Mouse (Mus musculus): ENCODE results near the gene Wdr95. TPM values are rescaled to one million over a fixed set of nuclear protein-coding genes. Genes with fewer than 3 reads are reported as not detected.

Gene Wdr95
- not detected in 2 replicates for polyA plus RNA-seq (2014; fragmentation: Nextera tagmentation; extraction: Ambion mirVana)

GRCm38 (mm10) chr5:149527999-149528729 lies at the start of gene Wdr95:
Gene Wdr95, plus strand, starts transcription at chr5:149528679.
- H3K27me3 ChIP-seq (ENCODE audit: control insufficient read depth, insufficient read depth, low read length), result no peaks in the 10 kb centered on the region
- H3K36me3 ChIP-seq (ENCODE audit: control insufficient read depth, insufficient read depth, low read length), result no peaks in the 10 kb centered on the region
- H3K9ac ChIP-seq (replicated peaks; ENCODE audit: low read depth, low read length), result no peak within 1 kb of the TSS
- H3K4me1 ChIP-seq (ENCODE audit: control insufficient read depth, insufficient read depth, low read length), result peaks cover 6% of the 10 kb centered on the region; the same call in 1 of the 2 replicates
- no peak within 1 kb of the TSS for H3K4me3 ChIP-seq (ENCODE audit: low read depth, low read length)
- 0 out of 2 replicates have a peak within 1 kb of the TSS, but pooled peaks have one; percentile 20 for H3K4me2 ChIP-seq (replicated peaks; ENCODE audit: low read depth, low read length)
- ATAC-seq (ENCODE audit: insufficient number of reproducible peaks, insufficient read depth, low FRiP score, low read depth), result 0 out of 2 replicates have a peak, but pooled peaks have one; percentile 21
- H3K27ac ChIP-seq (ENCODE audit: low read length), result no peak within 1 kb of the TSS
- 24% methylated on average over 29 of the region's 29 CpGs for WGBS
- no peaks in the 10 kb centered on the region for H3K9me3 ChIP-seq (ENCODE audit: control insufficient read depth, low read depth, low read length)

GRCm38 (mm10) chr5:149481920-149482319 lies 46.6 kb upstream of the Wdr95 start:
- no peak overlapping the region for H3K4me3 ChIP-seq (ENCODE audit: low read depth, low read length)
- H3K4me1 ChIP-seq (ENCODE audit: control insufficient read depth, insufficient read depth, low read length), result no peaks in the 10 kb centered on the region
- H3K36me3 ChIP-seq (ENCODE audit: control insufficient read depth, insufficient read depth, low read length), result no peaks in the 10 kb centered on the region
- no peaks in the 10 kb centered on the region; the same call in 1 of the 2 replicates for H3K9me3 ChIP-seq (ENCODE audit: control insufficient read depth, low read depth, low read length)
- H3K9ac ChIP-seq (replicated peaks; ENCODE audit: low read depth, low read length), result no peak overlapping the region
- no peaks in the 10 kb centered on the region for H3K27me3 ChIP-seq (ENCODE audit: control insufficient read depth, insufficient read depth, low read length)
- H3K4me2 ChIP-seq (replicated peaks; ENCODE audit: low read depth, low read length), result no peak overlapping the region
- ATAC-seq (ENCODE audit: insufficient number of reproducible peaks, insufficient read depth, low FRiP score, low read depth), result no peak
- H3K27ac ChIP-seq (ENCODE audit: low read length), result no peak overlapping the region
- WGBS, result 87% methylated on average over 7 of the region's 7 CpGs

GRCm38 (mm10) chr5:149483321-149484052 lies 45.0 kb upstream of the Wdr95 start:
- no peaks in the 10 kb centered on the region for H3K36me3 ChIP-seq (ENCODE audit: control insufficient read depth, insufficient read depth, low read length)
- WGBS, result 65% methylated on average over 12 of the region's 12 CpGs
- H3K4me2 ChIP-seq (replicated peaks; ENCODE audit: low read depth, low read length), result no peak overlapping the region
- H3K27ac ChIP-seq (ENCODE audit: low read length), result no peak overlapping the region
- no peaks in the 10 kb centered on the region for H3K27me3 ChIP-seq (ENCODE audit: control insufficient read depth, insufficient read depth, low read length)
- no peaks in the 10 kb centered on the region; the same call in 1 of the 2 replicates for H3K9me3 ChIP-seq (ENCODE audit: control insufficient read depth, low read depth, low read length)
- no peak overlapping the region for H3K4me3 ChIP-seq (ENCODE audit: low read depth, low read length)
- ATAC-seq (ENCODE audit: insufficient number of reproducible peaks, insufficient read depth, low FRiP score, low read depth), result no peak
- no peaks in the 10 kb centered on the region for H3K4me1 ChIP-seq (ENCODE audit: control insufficient read depth, insufficient read depth, low read length)
- no peak overlapping the region for H3K9ac ChIP-seq (replicated peaks; ENCODE audit: low read depth, low read length)

GRCm38 (mm10) chr5:149484270-149484669 lies 44.2 kb upstream of the Wdr95 start:
- Histone ChIP-seq H3K9ac (replicated peaks; ENCODE audit: low read depth, low read length) (no peak overlapping the region), H3K4me2 (replicated peaks; ENCODE audit: low read depth, low read length) (no peak overlapping the region), H3K27ac (ENCODE audit: low read length) (no peak overlapping the region), H3K27me3 (ENCODE audit: control insufficient read depth, insufficient read depth, low read length) (no peaks in the 10 kb centered on the region), H3K36me3 (ENCODE audit: control insufficient read depth, insufficient read depth, low read length) (no peaks in the 10 kb centered on the region), H3K4me1 (ENCODE audit: control insufficient read depth, insufficient read depth, low read length) (no peaks in the 10 kb centered on the region), H3K4me3 (ENCODE audit: low read depth, low read length) (no peak overlapping the region), H3K9me3 (ENCODE audit: control insufficient read depth, low read depth, low read length) (no peaks in the 10 kb centered on the region; the same call in 1 of the 2 replicates)
- ATAC-seq (ENCODE audit: insufficient number of reproducible peaks, insufficient read depth, low FRiP score, low read depth), result no peak
- 67% methylated on average over 12 of the region's 12 CpGs for WGBS

- WGBS, result 89% methylated on average over 6 of the region's 6 CpGs
Observed at GRCm38 (mm10) chr5:149485447-149485846, 43.0 kb upstream of the Wdr95 start.

GRCm38 (mm10) chr5:149488360-149489021 lies 40.0 kb upstream of the Wdr95 start:
- no peaks in the 10 kb centered on the region for H3K4me1 ChIP-seq (ENCODE audit: control insufficient read depth, insufficient read depth, low read length)
- H3K9me3 ChIP-seq (ENCODE audit: control insufficient read depth, low read depth, low read length), result no peaks in the 10 kb centered on the region
- ATAC-seq (ENCODE audit: insufficient number of reproducible peaks, insufficient read depth, low FRiP score, low read depth), result peak; percentile 57; the same call in 1 of the 2 replicates
- no peaks in the 10 kb centered on the region for H3K36me3 ChIP-seq (ENCODE audit: control insufficient read depth, insufficient read depth, low read length)
- no peak overlapping the region for H3K9ac ChIP-seq (replicated peaks; ENCODE audit: low read depth, low read length)
- H3K27me3 ChIP-seq (ENCODE audit: control insufficient read depth, insufficient read depth, low read length), result no peaks in the 10 kb centered on the region
- no peak overlapping the region for H3K27ac ChIP-seq (ENCODE audit: low read length)
- no peak overlapping the region for H3K4me3 ChIP-seq (ENCODE audit: low read depth, low read length)
- WGBS, result 30% methylated on average over 11 of the region's 11 CpGs
- no peak overlapping the region for H3K4me2 ChIP-seq (replicated peaks; ENCODE audit: low read depth, low read length)

More at GRCm38 (mm10) chr5:149485447-149485846, 43.0 kb upstream of the Wdr95 start:
- no peaks in the 10 kb centered on the region for H3K36me3 ChIP-seq (ENCODE audit: control insufficient read depth, insufficient read depth, low read length)
- no peak overlapping the region for H3K9ac ChIP-seq (replicated peaks; ENCODE audit: low read depth, low read length)
- no peak overlapping the region for H3K4me3 ChIP-seq (ENCODE audit: low read depth, low read length)
- no peaks in the 10 kb centered on the region for H3K27me3 ChIP-seq (ENCODE audit: control insufficient read depth, insufficient read depth, low read length)
- H3K4me2 ChIP-seq (replicated peaks; ENCODE audit: low read depth, low read length), result no peak overlapping the region
- no peaks in the 10 kb centered on the region for H3K4me1 ChIP-seq (ENCODE audit: control insufficient read depth, insufficient read depth, low read length)
- no peak for ATAC-seq (ENCODE audit: insufficient number of reproducible peaks, insufficient read depth, low FRiP score, low read depth)
- no peak overlapping the region for H3K27ac ChIP-seq (ENCODE audit: low read length)
- H3K9me3 ChIP-seq (ENCODE audit: control insufficient read depth, low read depth, low read length), result no peaks in the 10 kb centered on the region; the same call in 1 of the 2 replicates

- Histone ChIP-seq H3K4me3 (ENCODE audit: low read depth, low read length) (no peak overlapping the region), H3K9me3 (ENCODE audit: control insufficient read depth, low read depth, low read length) (no peaks in the 10 kb centered on the region), H3K36me3 (ENCODE audit: control insufficient read depth, insufficient read depth, low read length) (no peaks in the 10 kb centered on the region), H3K9ac (replicated peaks; ENCODE audit: low read depth, low read length) (no peak overlapping the region), H3K4me1 (ENCODE audit: control insufficient read depth, insufficient read depth, low read length) (no peaks in the 10 kb centered on the region), H3K27ac (ENCODE audit: low read length) (no peak overlapping the region), H3K4me2 (replicated peaks; ENCODE audit: low read depth, low read length) (no peak overlapping the region), H3K27me3 (ENCODE audit: control insufficient read depth, insufficient read depth, low read length) (no peaks in the 10 kb centered on the region)
- peak; percentile 65; the same call in 1 of the 2 replicates for ATAC-seq (ENCODE audit: insufficient number of reproducible peaks, insufficient read depth, low FRiP score, low read depth)
- 54% methylated on average over 11 of the region's 11 CpGs for WGBS
Observed at GRCm38 (mm10) chr5:149489136-149489535, 39.3 kb upstream of the Wdr95 start.

- Histone ChIP-seq H3K4me3 (ENCODE audit: low read depth, low read length) (no peak overlapping the region), H3K9me3 (ENCODE audit: control insufficient read depth, low read depth, low read length) (no peaks in the 10 kb centered on the region), H3K36me3 (ENCODE audit: control insufficient read depth, insufficient read depth, low read length) (no peaks in the 10 kb centered on the region), H3K27ac (ENCODE audit: low read length) (no peak overlapping the region), H3K27me3 (ENCODE audit: control insufficient read depth, insufficient read depth, low read length) (no peaks in the 10 kb centered on the region), H3K9ac (replicated peaks; ENCODE audit: low read depth, low read length) (no peak overlapping the region), H3K4me1 (ENCODE audit: control insufficient read depth, insufficient read depth, low read length) (no peaks in the 10 kb centered on the region), H3K4me2 (replicated peaks; ENCODE audit: low read depth, low read length) (no peak overlapping the region)
- 61% methylated on average over 15 of the region's 15 CpGs for WGBS
- ATAC-seq (ENCODE audit: insufficient number of reproducible peaks, insufficient read depth, low FRiP score, low read depth), result no peak
Observed at GRCm38 (mm10) chr5:149490275-149490674, 38.2 kb upstream of the Wdr95 start.

Measured in stomach, embryonic 14.5 days (tissue).